Mouse (Mus musculus): ENCODE results near the gene Cckar.

Cckar gene

DNA sequence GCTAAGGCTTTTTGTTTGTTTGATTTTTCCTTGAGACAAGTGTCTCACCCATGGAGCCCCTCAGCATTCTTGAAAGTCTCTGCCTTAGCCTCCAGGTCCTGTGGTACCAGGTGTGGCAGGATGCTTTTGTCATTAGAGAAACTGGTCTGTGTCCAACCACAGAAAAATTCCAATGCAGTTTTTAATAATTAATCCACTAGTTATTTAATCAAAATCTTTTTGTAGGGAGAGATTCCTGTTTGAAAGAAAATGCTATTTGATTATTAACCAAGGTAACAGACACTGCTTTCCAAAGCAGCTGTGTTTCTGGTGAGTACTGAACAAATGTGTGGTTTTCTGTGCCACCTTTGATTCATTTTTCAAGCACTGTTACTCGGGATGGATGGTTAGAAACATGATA, 50.9 kb downstream of the Cckar start:
- DNase-seq (ENCODE audit: low read depth, low spot score), result no peak

More for the DNA sequence above, 50.9 kb downstream of the Cckar start:
- H3K27me3 ChIP-seq (ENCODE audit: control insufficient read depth, insufficient read depth, low read length, poor library complexity, severe bottlenecking), result no peaks in the 10 kb centered on the region
- H3K36me3 ChIP-seq (ENCODE audit: control insufficient read depth, insufficient read depth, low read length, poor library complexity, severe bottlenecking), result no peaks in the 10 kb centered on the region; the same call in none of the 2 replicates
